Mouse (Mus musculus): Measurements from ENCODE around the gene Nxf7.
"Not testable (repeated sequence)": the region's sequence is repeated elsewhere in the genome, so short reads cannot be mapped to it uniquely, and the experiment has no call there.

Gene Nxf7

DNA sequence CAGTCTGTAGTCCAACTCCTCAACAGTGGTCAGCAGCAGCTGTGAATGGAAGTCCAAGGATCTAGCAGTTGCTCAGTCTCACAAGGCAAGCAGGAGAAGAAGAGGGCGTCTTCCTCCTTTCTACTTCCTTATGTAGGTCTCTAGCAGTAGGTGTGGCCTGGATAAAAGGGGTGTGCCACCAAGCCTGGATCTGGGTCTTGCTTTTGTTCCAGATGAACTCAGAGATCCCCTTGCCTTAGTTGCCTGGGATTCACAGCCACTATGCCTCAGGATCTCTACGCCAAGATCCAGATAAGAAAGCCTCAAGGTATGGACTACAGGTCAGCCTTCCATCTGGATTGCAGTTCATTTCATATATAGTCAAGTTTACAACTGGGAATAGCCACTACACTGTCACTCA is at the start of gene Nxf7:
Nxf7 (minus strand) TSS at position 101 of the 400 bp plus-strand sequence.
- DNase-seq (ENCODE audit: low spot score), result no peak

- no peak for DNase-seq (ENCODE audit: low spot score)
These were observed 29.0 kb upstream of the Nxf7 start, which contains the start of gene Prame for GRCm38 (mm10) chrX:135627605-135628004. Gene Prame, minus strand, starts transcription at chrX:135627705.

- DNase-seq (ENCODE audit: low spot score), result peak; percentile 8
These were observed 2.9 kb upstream of the Nxf7 start for GRCm38 (mm10) chrX:135601298-135602029.

GRCm38 (mm10) chrX:135598096-135598495 is 481 bp downstream of the Nxf7 start:
- no peak for DNase-seq (ENCODE audit: low spot score)

DNA sequence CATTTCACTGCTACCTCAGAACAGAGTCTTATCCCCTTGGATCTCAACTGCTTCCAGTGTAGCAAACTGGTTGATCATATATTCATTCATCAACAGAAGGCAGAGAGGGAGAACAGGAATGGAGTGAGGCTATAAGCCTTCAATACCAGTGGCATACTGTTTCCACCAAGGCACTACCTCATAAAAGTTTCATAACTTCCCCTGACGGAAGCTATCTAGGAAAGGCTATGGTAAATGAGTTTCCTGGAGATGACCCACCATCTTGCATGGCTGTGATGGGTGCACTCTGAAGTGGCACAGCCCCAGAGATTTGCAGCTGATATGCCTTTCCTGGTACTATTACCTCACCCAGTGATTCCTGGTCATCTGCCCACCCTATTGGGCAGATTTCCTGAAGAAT is 22.2 kb downstream of the Nxf7 start:
- DNase-seq (ENCODE audit: low spot score), result no peak

GRCm38 (mm10) chrX:135574958-135575628 is 23.5 kb downstream of the Nxf7 start:
- DNase-seq (ENCODE audit: low spot score), result not testable (repeated sequence)

- DNase-seq (ENCODE audit: low spot score), result not testable (repeated sequence)
These were observed 24.2 kb downstream of the Nxf7 start for GRCm38 (mm10) chrX:135574261-135574957.

DNA sequence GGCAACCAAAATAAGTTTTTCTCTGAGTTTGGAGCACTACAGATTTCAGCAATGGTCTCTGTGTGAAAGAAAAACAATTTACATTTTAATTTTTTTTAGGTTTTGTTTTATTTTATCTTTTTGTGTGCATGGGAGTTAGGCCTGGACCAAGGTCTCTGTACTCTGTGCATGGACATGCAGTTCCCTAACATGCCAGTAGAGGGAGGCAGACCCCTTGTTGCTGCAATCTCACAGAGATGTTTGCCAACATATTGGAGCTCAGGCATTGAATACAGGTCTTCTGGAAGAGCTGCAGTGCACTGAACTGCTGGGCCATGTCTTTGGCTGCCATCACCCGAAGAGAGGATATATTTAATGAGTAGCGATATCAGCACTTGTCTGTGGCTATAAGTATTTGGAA is 29.1 kb downstream of the Nxf7 start:
- peak; percentile 77 for DNase-seq (ENCODE audit: low spot score)

DNA sequence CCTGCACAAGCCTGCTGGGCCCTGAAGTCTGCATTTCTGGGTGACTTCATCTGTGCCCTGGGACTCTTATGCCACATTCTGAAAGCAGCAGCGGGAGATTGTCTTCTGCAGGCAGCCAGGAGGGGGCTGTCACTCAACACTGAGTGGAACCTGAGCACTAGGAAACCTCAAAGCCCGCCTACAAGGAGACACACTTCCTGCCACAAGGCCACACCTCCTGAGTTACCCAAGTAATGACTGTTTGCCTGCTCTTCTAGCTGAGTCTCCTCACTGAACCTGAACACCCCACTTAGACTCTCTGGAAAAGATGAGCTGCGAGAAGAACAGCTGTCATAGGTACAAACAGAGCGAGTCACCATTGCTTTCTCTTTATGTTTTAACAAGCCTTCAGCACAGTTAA is 33.6 kb downstream of the Nxf7 start:
- DNase-seq (ENCODE audit: low spot score), result not testable (repeated sequence)

DNA sequence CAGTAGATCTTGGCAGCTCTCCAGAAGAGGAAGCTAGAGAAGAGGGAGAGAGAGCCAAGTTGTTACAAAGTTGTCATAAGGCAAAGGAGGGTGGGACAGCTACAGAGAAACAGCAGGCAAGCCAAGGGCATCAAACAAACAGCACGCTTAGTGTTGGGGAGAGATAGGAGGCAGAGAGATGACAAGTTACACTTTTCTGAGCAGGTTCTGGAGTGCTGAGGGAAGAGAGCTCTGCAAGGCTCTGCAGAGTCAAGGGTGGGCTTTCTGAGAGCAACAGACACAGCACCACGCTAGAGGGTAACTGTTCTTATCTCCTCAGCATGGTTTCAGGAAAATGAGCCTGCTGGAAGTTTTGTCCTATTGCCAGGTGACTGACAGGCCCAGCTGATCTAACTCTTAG is 35.7 kb downstream of the Nxf7 start:
- DNase-seq (ENCODE audit: low spot score), result no peak

DNA sequence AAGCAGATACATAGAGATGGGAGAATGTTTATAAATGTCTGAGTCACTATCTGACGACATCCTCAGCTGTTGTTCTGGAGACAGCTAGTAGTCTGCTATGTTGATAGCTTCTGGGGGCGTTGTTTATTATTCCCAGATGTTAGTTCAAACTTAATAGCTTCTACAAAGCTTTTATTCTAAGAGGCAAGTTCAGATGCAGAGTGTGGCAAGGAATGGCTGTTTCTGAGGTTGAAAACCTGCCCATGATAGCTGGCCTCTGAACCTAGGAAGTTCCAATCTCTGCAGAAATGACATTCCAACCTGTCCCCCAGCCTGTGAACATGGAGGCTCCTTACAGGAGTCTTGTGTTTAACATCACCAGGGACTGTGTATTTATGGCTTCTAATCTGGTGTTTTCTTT is 36.9 kb downstream of the Nxf7 start:
- not testable (repeated sequence) for DNase-seq (ENCODE audit: low spot score)

GRCm38 (mm10) chrX:135560933-135561332 is 37.6 kb downstream of the Nxf7 start:
- not testable (repeated sequence) for DNase-seq (ENCODE audit: low spot score)

- peak; percentile 44 for DNase-seq (ENCODE audit: low spot score)
These were observed 38.9 kb downstream of the Nxf7 start for GRCm38 (mm10) chrX:135559665-135560064.

Data from retina, embryonic 14.5 days (tissue).